Mouse (Mus musculus) lung, embryonic 14.5 days (tissue): ENCODE data around the gene Rpl15. TPM values are rescaled to one million over a fixed set of nuclear protein-coding genes. Genes with fewer than 3 reads are reported as not detected.
A peak's percentile ranks its signal among the peaks of the same experiment; 100 is the strongest.
"Not testable (repeated sequence)": the region's sequence is repeated elsewhere in the genome, so short reads cannot be mapped to it uniquely, and the experiment has no call there.

Source experiments
- ATAC-seq: fragments of 200-750 bp; cut with Nextera tagmentation; 2 replicates; pipeline ENCODE4 v1.8.0; 2017; ENCODE audit warnings: mild to moderate bottlenecking, moderate TSS enrichment, moderate library complexity; ENCODE audit not compliant: insufficient read depth
- DNase-seq: peaks from one replicate; pipeline ENCODE4 v3.0.0-alpha.2; 2015
- H3K27ac ChIP-seq: fragments of 300-500 bp; sonication (generic); 2 replicates; pipeline ENCODE4 v1.5.1; 2014; ENCODE audit warnings: low read depth, mild to moderate bottlenecking, moderate library complexity
- H3K27me3 ChIP-seq: fragments of 300-500 bp; sonication (generic); 2 replicates; pipeline ENCODE4 v1.6.1; 2014; ENCODE audit warnings: low read length, control low read depth; ENCODE audit not compliant: insufficient read depth
- H3K36me3 ChIP-seq: fragments of 300-500 bp; sonication (generic); 2 replicates; pipeline ENCODE4 v1.6.1; 2014; ENCODE audit warnings: control low read depth; ENCODE audit not compliant: insufficient read depth
- H3K4me1 ChIP-seq: fragments of 300-500 bp; sonication (generic); 2 replicates; pipeline ENCODE4 v1.6.1; 2014; ENCODE audit warnings: antibody characterized with exemption, control low read depth; ENCODE audit not compliant: insufficient read depth
- H3K4me2 ChIP-seq: fragments of 300-500 bp; sonication (generic); 2 replicates; pipeline ENCODE4 v1.6.1; 2014; ENCODE audit warnings: mild to moderate bottlenecking
- H3K4me3 ChIP-seq: fragments of 300-500 bp; sonication (generic); 2 replicates; pipeline ENCODE4 v1.5.1; 2014; ENCODE audit warnings: low read depth, low read length
- H3K9ac ChIP-seq: fragments of 300-500 bp; sonication (generic); 2 replicates; pipeline ENCODE4 v1.6.1; 2014
- H3K9me3 ChIP-seq: fragments of 300-500 bp; sonication (generic); 2 replicates; pipeline ENCODE4 v1.6.1; 2016; ENCODE audit warnings: low read depth, low read length, control low read depth
- CTCF ChIP-seq: IDR thresholded peaks from 2 replicates; pipeline ENCODE4 v1.5.1; 2016; ENCODE audit warnings: antibody characterized with exemption, low read depth
- WGBS: fragments of 180-500 bp; shearing (Covaris S2); extraction: QIAGEN DNeasy Blood & Tissue Kit; methylation state at CpG from one replicate; pipeline ENCODE4 v1.1.7; 2014; 5-methylcytosine and 5-hydroxymethylcytosine counted together
- polyA plus RNA-seq: library from polyadenylated mRNA; unstranded; fragments of >200 nt; fragmentation: Nextera tagmentation; extraction: Ambion mirVana; gene quantifications from 2 replicates; pipeline ENCODE4 v1.2.1, GENCODE M21; 2014

Gene Rpl15
- polyA plus RNA-seq, 1 experiment from 2014 or later, result 550 TPM

DNA sequence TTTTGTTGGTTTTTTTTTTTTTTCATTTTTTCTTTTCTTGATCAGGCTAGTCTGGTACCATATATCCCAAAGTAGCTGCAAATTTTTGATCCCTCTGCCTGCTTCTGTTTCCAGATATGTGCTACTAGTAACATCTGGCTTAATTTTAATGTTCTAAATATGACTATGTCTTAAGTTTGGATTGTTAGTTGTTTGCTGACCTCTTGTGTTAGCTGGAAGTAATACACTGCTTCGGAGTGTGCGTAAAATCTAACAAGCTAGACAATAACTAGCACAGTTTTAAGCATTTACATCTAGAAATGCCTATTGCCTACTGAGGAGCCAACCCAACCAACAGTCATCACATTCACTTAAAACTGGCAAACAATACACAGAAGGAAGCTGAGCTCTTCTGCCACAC, 13.4 kb upstream of the Rpl15 start:
- peak; percentile 66 for DNase-seq
- no peak for ATAC-seq
- Histone ChIP-seq H3K4me1 (no peaks in the 10 kb centered on the region), H3K9me3 (no peaks in the 10 kb centered on the region), H3K4me3 (no peak overlapping the region), H3K9ac (no peak overlapping the region), H3K36me3 (peaks cover 43% of the 10 kb centered on the region), H3K27me3 (no peaks in the 10 kb centered on the region), H3K27ac (no peak overlapping the region), H3K4me2 (no peak overlapping the region)
- 72% methylated on average over 2 of the region's 2 CpGs for WGBS
- peak; percentile 49 for TF ChIP-seq CTCF

- DNase-seq (no peak), ATAC-seq (no peak)
- WGBS, result 94% methylated on average over 5 of the region's 5 CpGs
- Histone ChIP-seq H3K4me2 (no peak overlapping the region), H3K4me3 (no peak overlapping the region), H3K36me3 (peaks cover 67% of the 10 kb centered on the region), H3K27me3 (no peaks in the 10 kb centered on the region), H3K27ac (no peak overlapping the region), H3K4me1 (no peaks in the 10 kb centered on the region), H3K9me3 (no peaks in the 10 kb centered on the region), H3K9ac (no peak overlapping the region)
- no peak for TF ChIP-seq CTCF
Observed at GRCm38 (mm10) chr14:18280375-18280774, 9.2 kb upstream of the Rpl15 start.

GRCm38 (mm10) chr14:18274526-18274925, 3.3 kb upstream of the Rpl15 start:
- no peaks in the 10 kb centered on the region for H3K9me3 ChIP-seq
- no peak overlapping the region for H3K9ac ChIP-seq
- H3K36me3 ChIP-seq, result peaks cover 25% of the 10 kb centered on the region
- no peaks in the 10 kb centered on the region for H3K27me3 ChIP-seq
- no peak for TF ChIP-seq CTCF
- 82% methylated on average over 1 of the region's 1 CpGs for WGBS
- H3K27ac ChIP-seq, result no peak overlapping the region
- no peak overlapping the region for H3K4me3 ChIP-seq
- H3K4me2 ChIP-seq, result no peak overlapping the region
- ATAC-seq (no peak), DNase-seq (no peak)
- H3K4me1 ChIP-seq, result no peaks in the 10 kb centered on the region

GRCm38 (mm10) chr14:18271666-18272065, 475 bp upstream of the Rpl15 start:
- DNase-seq, result no peak
- 10% methylated on average over 7 of the region's 7 CpGs for WGBS
- H3K4me2 ChIP-seq, result peak overlapping the region; percentile 72
- H3K9ac ChIP-seq, result peak overlapping the region; percentile 95
- H3K9me3 ChIP-seq, result no peaks in the 10 kb centered on the region
- no peaks in the 10 kb centered on the region for H3K4me1 ChIP-seq
- no peak for ATAC-seq
- no peaks in the 10 kb centered on the region for H3K27me3 ChIP-seq
- H3K4me3 ChIP-seq, result peak overlapping the region; percentile 89
- H3K27ac ChIP-seq, result no peak overlapping the region
- H3K36me3 ChIP-seq, result peaks cover 27% of the 10 kb centered on the region
- no peak for TF ChIP-seq CTCF

DNA sequence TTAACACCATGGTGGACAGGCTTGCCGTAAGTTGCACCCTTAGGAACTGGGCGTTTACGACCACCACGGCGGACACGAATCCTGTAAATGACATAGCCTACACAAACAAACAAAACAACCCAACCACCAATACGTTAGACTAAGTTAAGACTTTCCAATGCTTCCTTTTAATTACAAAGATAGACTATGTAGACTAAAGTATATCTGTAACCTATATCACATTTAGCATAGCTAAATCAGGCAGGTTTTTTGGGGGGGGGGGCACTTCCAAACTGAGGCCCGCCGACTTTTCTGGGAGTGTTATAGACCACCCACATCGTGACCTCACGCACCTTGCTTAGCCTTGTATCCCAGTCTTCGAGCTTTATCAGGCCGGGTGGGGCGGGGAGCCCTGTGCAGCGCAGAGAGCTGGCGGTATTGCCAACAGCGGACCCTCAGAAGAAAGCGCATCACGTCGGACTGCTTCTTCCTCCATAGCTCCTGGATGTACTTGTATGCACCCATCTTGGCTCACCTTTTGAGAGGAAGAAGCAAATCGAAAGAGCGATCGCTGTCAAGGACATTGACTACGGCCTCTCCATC, 1.2 kb downstream of the Rpl15 start:
- 1% methylated on average over 24 of the region's 24 CpGs for WGBS
- peak; percentile 39 for DNase-seq
- peaks cover 30% of the 10 kb centered on the region for H3K36me3 ChIP-seq

DNA sequence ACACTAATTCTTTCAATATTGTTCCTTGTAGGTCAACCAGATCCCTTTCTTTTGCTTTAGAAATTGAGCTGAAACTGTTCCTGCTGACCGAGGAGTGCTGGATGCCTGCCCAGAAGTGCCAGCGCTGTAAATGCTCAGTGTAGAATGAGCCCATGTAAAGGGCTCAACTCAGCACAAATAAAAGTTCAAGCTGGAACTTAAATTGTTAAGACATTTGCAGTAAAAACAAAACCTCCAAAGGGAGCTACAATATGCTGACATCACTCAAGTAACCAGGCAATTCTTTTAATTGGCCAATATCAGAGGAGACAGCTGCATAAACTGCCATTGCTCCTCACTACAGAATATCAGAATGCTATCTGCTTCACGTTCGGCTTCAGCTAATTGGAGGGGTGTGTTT, 7.8 kb downstream of the Rpl15 start:
- ATAC-seq, result peak; percentile 33; the same call in 1 of the 2 replicates
- Histone ChIP-seq H3K36me3 (peaks cover 20% of the 10 kb centered on the region), H3K4me2 (0 out of 2 replicates have a peak overlapping the region, but pooled peaks have one; percentile 7), H3K4me1 (no peaks in the 10 kb centered on the region), H3K4me3 (no peak overlapping the region), H3K27ac (peak overlapping the region; percentile 26; the same call in 1 of the 2 replicates), H3K9ac (peak overlapping the region; percentile 8; the same call in 1 of the 2 replicates), H3K27me3 (no peaks in the 10 kb centered on the region), H3K9me3 (no peaks in the 10 kb centered on the region)
- 44% methylated on average over 4 of the region's 4 CpGs for WGBS
- no peak for TF ChIP-seq CTCF
- DNase-seq, result peak; percentile 64

More for the DNA sequence above, 1.2 kb downstream of the Rpl15 start:
- peak overlapping the region; percentile 89 for H3K4me3 ChIP-seq
- ATAC-seq, H3K27me3 ChIP-seq, H3K9me3 ChIP-seq, H3K4me1 ChIP-seq: not testable (repeated sequence)
- peak overlapping the region; percentile 85 for H3K27ac ChIP-seq
- H3K4me2 ChIP-seq, result peak overlapping the region; percentile 62
- peak overlapping the region; percentile 95 for H3K9ac ChIP-seq

DNA sequence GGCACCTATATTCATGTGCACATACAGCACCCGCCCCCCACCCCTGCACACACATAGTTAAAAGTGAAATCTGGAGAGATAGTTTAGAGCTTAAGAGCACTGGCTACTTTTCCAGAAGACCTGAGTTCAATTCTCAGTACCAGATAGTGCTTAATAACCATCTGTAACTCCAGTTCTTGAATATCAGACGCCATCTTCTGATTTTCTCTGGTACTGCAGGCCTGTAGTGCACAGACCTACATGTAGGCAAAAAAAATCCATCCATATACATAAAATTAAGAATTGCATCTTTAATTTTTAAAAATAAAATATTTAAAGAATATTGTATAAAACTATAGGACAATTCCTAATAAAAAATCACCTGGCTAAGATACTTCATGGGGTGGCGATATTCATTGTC, 10.0 kb downstream of the Rpl15 start:
- H3K27me3 ChIP-seq, result no peaks in the 10 kb centered on the region
- no peaks in the 10 kb centered on the region for H3K9me3 ChIP-seq
- no peak overlapping the region for H3K9ac ChIP-seq
- ATAC-seq (no peak), DNase-seq (no peak)
- no peaks in the 10 kb centered on the region for H3K4me1 ChIP-seq
- H3K4me3 ChIP-seq, result no peak overlapping the region
- H3K4me2 ChIP-seq, result no peak overlapping the region
- no peaks in the 10 kb centered on the region for H3K36me3 ChIP-seq
- TF ChIP-seq CTCF, result no peak
- no peak overlapping the region for H3K27ac ChIP-seq
- 85% methylated on average over 3 of the region's 3 CpGs for WGBS
